Mouse (Mus musculus) WW6 (cell line): ENCODE measurements around the gene Topaz1.

Experiments
- DNase-seq: peaks from one replicate; pipeline ENCODE4 v3.0.0-alpha.2; 2013; ENCODE audit warnings: low read depth, low spot score

Topaz1 gene

GRCm38 (mm10) chr9:122747060-122747459 is at the start of gene Topaz1:
Topaz1 (plus strand) TSS chr9:122747346.
- DNase-seq, result no peak

GRCm38 (mm10) chr9:122701817-122702216 is 45.3 kb upstream of the Topaz1 start:
- no peak for DNase-seq

- no peak for DNase-seq
These were observed 33.3 kb upstream of the Topaz1 start for GRCm38 (mm10) chr9:122713836-122714235.

- DNase-seq, result no peak
These were observed 32.1 kb upstream of the Topaz1 start for GRCm38 (mm10) chr9:122715046-122715445.

- no peak for DNase-seq
These were observed 30.8 kb upstream of the Topaz1 start for GRCm38 (mm10) chr9:122716131-122716921.

GRCm38 (mm10) chr9:122722296-122722695 is 24.9 kb upstream of the Topaz1 start:
- no peak for DNase-seq

GRCm38 (mm10) chr9:122725046-122725765 is 21.9 kb upstream of the Topaz1 start:
- DNase-seq, result no peak

- no peak for DNase-seq
These were observed 17.6 kb upstream of the Topaz1 start for GRCm38 (mm10) chr9:122729500-122729899.

GRCm38 (mm10) chr9:122732126-122732810 is 14.9 kb upstream of the Topaz1 start:
- no peak for DNase-seq

GRCm38 (mm10) chr9:122733222-122733621 is 13.9 kb upstream of the Topaz1 start:
- no peak for DNase-seq

GRCm38 (mm10) chr9:122734934-122735333 is 12.2 kb upstream of the Topaz1 start:
- no peak for DNase-seq

GRCm38 (mm10) chr9:122736001-122736400 is 11.1 kb upstream of the Topaz1 start:
- no peak for DNase-seq

GRCm38 (mm10) chr9:122736742-122737141 is 10.4 kb upstream of the Topaz1 start:
- no peak for DNase-seq

GRCm38 (mm10) chr9:122745879-122746278 is 1.3 kb upstream of the Topaz1 start:
- DNase-seq, result no peak

- DNase-seq, result no peak
These were observed 10.5 kb downstream of the Topaz1 start for GRCm38 (mm10) chr9:122757614-122758013.

GRCm38 (mm10) chr9:122760111-122760510 is 13.0 kb downstream of the Topaz1 start:
- DNase-seq, result no peak

GRCm38 (mm10) chr9:122785231-122785630 is 38.1 kb downstream of the Topaz1 start:
- no peak for DNase-seq

- DNase-seq, result no peak
These were observed 39.4 kb downstream of the Topaz1 start for GRCm38 (mm10) chr9:122786534-122786933.

GRCm38 (mm10) chr9:122805053-122805844 is 58.1 kb downstream of the Topaz1 start, which contains the start of gene Tcaim:
Tcaim (plus strand) TSS chr9:122805539.
- peak; percentile 78 for DNase-seq

- no peak for DNase-seq
These were observed 58.7 kb downstream of the Topaz1 start for GRCm38 (mm10) chr9:122805845-122806341.

- no peak for DNase-seq
These were observed 60.0 kb downstream of the Topaz1 start for GRCm38 (mm10) chr9:122807186-122807585.
